Mouse (Mus musculus) bone marrow macrophage, adult 2 months (primary cell): ENCODE measurements at regions not wholly inside any gene's neighbourhood (a gene's known extent, or its start where the extent isn't known, plus 50 kb on each side); places are given as distances from the start of the nearest gene placed in this dataset.

Experiments
- CTCF ChIP-seq: IDR thresholded peaks from 2 replicates; pipeline ENCODE4 v1.5.1; 2012; ENCODE audit warnings: low read depth, mild to moderate bottlenecking, low read length, moderate library complexity
- POLR2A ChIP-seq: IDR thresholded peaks from 2 replicates; pipeline ENCODE4 v1.6.1; 2012; ENCODE audit warnings: mild to moderate bottlenecking, low read depth, low read length, borderline replicate concordance

- no peak for TF ChIP-seq POLR2A
- no peak for TF ChIP-seq CTCF
Measured at GRCm38 (mm10) chr16:93013256-93013655, 187.3 kb upstream of the Runx1 start.
